Mouse (Mus musculus): ENCODE data around the gene Cuedc2.

Gene Cuedc2

DNA sequence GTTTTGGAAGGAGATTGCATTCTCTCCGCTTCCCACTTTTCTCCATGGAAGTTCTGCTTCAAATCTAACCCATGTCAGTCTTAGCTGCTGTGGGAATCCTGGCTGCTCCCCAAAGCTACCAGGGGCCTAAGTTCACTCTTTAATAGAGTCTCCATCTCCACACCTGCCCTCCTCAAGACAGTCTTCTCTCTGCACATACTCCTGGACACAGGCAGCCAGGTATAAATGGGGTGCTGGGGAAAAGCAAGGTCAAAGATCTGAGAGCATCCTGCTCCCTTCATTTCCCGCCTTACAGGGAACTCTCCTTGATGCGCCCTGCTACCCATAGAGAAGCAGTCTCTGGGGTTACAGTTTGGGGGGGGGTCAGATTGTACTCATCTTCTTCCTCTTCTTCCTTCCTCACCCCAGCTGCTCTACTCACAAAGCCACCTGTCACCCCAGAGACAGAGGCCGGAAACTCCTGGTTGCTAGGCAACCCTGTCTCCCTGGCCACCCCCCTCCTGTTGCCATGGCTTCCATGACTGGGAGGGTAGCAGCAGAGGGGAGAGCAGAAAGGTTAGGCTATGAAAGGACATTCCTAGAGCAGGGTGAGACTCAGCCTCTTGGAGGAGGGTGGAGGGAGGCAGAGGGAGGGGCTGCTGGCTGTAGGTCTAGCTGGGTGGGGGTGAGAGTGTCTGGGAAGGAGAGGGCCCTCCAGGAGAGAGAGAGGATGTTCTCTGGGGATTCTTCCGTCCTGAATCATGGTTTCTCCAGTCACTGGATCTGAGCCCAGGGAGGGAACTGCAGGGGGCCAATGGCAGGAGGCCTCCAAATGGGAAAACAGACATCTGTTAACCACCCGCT is 17.2 kb downstream of the Cuedc2 start:
- peak; percentile 62 for DNase-seq

DNA sequence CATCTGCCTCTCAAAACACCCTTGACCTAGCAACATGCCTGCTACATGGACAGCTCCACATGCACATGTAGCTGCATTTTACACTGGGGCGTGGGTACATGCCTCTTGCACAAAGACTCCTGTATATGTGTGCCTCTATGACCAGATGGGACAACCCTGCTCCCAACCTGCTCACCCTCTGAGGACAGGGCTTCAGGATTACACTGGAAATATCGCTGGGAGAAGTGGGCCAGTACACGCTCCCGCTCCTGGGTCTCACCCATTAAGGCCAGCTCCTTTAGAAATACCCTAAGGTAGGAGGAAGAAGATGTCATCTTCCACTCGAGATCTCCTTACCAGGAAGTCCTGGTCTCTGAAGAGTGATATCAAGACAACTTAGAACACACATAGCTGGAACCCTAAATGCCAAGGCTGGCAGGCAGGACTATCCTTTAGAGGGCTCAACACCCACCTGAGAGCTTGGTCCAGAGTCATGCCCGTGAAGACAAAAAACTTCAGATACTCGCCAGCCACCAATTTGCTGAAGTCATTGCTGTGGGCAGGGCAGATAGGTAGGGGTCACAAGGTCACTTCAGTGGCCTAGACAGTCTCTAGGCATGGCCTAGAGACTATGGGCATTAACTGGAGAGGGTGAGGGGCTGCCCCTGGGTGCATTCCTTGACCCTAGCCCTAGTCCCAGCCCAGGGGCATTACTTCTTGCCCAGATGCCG is 18.3 kb downstream of the Cuedc2 start:
- DNase-seq = peak; percentile 4

DNA sequence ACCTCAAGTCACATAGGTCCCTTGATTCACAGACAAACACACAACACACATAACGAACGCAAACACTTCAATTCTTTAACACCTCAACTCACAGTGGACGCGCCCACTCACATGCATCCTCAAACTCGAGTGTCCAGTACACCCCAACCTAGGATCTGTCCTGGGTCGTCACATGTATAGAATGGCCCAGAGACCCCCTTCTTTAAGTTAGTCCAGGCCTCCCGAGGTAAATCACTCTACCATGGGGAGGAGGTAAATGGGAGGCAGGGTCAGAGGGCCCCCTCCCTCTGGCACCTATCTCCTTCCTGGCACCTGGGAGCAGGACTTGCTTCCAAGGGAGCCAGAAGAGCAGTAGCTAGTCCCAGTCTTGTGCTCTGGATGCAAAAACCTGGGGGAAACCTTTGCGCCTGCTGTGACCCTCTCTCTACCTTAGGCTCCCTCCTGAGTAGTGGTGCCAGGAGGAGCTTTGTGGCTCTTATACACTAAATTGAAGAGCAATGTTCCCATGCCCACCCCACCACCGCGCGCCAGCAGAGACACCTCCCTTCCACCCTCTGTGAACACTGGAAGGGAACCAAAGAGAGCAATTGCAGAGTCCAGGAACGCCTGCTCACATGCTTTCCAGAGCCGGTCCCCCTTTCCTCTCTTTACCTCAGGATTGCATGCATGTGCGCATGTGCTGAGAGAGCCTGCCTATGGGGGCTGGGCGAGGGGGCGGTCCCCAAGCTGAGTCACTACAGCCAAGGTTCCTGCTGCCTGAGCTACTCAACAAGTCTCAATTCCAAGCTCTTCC is 19.7 kb downstream of the Cuedc2 start:
- peak; percentile 56 for DNase-seq

DNA sequence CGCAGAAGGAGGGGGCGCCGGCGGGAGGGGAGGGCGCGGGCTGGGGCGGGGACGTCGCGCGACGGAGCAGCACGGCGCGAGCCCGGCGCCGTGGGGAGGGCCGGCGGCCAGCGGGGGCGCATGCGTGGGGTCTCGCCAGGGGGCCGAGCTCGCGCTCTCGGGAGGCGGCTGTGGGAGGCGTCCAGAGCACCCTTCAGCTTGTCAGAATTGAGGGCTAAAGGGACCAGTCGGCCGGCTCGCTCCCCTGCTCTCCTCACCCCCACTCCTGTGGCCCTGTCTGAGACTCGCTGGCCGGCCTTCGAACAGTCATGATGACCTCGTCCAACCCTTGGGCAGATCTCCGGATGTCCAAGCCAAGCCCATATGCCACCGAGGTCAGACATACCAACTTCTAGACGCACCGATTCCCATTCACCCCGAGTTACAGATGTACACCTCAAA is 20.5 kb downstream of the Cuedc2 start:
- DNase-seq = peak; percentile 31

DNA sequence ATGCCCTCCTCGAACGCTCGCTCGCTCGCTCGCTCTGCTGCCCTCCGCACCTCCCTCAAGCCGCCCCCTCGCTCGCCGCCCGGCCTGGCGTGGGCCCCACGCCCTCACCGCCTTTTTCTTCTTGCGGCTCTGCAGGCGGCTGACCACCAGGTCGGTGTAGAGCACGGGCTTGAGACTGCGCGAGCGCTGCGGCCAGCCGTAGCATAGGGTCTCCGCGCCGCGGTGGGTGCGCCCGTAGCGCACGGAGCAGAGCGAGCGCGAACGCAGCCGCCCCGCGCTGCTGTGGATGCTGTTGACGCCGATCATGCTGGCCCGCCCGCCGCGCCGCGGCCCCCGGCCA is 21.0 kb downstream of the Cuedc2 start:
- peak; percentile 18 for DNase-seq

DNA sequence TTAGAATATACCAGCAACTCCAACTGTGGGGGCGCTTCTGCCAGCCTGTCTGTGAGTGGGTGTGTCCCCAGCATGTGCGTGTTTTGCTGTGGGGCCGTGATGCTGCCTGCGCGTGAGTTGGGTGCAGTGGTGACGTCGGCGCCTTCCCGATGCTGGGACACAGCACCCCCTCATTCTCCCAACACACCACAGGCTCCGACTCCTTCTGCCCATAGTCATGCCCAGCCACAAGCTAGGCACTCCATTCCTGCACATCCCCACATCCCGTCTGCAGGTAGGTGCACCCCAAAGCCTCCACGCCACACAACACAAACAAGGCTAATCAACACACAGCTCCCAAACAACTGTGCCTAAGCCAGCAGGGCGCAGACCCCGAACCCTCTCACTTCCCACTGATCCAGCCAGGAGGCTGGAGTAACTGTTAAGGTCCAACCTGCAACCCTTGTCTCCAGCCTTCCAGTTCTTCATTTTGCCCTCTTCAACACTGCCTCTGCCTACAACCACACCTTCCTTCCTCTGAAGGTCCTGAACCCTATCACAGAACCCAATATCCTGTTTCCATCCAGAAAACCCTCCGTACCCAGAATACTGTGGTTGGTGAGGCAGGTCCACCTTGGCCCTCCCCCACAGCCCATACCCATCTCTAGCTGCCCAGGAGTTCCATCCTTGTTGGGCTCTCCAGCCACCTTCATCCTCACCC is 21.5 kb downstream of the Cuedc2 start:
- DNase-seq = peak; percentile 13

DNA sequence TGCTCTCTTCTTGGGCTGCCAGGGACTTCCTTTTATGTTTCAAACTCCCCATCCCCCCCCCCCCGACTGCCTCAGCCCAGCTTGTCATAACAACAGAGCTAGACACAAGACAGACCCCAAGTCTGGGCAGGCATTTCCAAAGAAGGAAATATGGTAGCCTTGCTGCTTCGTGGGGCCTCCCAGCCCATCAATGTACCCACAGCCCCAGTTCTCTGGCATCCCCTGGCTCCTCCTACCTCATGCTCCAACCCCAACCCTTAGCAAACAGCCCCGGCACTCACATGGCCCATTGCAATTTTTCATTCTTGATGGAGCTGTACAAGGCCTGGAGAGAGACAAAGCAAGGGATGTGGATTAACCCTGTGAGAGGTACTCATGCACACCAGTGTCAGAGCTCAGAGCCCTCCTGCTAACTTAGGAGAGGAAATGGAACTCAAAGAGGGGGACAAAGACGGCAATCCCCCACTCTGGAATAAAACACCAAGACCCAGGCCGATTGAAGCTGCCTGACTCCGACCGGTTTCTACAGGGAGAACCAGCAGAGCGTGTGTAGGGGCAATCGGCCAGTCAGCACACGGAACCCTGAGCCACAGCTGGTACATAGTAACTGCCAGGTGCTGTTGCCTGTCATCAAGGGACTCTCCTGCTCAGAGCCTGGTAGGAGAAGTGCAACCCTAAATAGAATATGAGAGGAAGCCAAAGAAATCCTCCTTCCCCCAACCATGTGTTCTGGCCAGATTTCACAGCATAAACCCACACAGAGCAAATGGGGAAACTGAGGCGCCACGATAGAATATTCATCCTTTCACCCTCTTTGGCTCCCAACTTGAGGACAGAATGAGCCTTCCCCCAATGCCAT is 22.5 kb downstream of the Cuedc2 start:
- DNase-seq = no peak

DNA sequence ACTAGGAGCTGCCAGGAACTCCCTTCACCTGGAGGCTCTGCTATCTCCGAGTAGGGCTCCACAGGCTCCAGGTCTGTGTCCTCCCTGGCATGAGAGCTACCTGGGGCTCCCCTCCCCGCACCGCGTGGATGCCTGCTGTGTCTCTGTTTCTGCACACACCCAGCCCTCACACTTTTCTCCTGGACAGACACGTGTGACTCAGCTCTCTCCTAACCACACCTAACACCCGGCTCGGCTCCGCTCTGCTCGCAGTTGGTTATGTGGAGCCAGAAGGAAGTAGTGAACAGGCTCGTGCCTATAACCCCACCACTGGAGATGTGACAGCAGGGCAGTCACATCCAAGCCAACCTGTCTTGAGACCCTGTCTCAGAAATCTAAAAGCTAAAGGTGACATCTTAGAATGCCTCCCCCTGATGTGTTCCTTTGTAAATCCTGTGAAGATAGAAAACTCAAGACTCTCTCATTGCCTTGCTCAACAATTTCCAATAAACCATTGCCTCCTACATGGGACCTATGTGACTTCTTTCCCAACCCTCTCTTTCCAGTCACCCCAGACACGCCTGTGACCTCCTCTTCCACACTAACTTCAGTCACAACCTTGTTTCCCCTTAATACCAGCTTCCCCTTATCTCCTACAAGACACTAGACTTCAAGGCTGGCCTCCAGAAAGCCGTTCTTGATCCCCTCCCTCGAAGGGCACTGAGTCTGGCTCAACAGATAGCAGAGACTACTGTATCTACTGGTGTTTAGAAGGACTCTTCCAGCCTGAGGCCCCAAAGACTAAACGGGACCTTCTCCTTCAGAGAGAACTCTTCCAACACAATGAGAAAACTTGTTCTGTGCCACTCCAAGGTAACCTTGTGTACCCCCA is 23.4 kb downstream of the Cuedc2 start:
- peak; percentile 16 for DNase-seq

DNA sequence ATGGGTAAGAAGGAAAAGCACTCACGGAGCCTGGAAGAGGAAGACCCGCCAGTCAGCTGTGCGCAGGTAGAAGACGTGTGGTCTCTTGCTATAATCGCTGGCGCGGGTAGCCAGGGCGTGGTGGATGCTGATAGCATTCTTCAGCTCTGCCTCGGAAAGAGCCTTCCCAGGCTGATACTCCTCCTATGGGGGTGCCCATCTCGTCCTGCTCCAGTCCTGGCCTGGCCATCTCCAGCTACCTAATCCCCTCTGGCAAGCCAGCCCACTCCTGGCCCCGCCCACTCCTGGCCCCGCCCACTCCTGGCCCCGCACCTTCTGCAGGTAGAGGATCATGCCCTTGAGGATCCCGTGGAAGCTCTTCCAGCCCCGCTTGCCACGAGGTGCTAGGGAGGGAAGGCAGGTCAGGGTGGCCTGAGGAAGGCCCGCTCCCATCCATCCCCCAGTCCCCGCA is 24.3 kb downstream of the Cuedc2 start:
- peak; percentile 54 for DNase-seq

DNA sequence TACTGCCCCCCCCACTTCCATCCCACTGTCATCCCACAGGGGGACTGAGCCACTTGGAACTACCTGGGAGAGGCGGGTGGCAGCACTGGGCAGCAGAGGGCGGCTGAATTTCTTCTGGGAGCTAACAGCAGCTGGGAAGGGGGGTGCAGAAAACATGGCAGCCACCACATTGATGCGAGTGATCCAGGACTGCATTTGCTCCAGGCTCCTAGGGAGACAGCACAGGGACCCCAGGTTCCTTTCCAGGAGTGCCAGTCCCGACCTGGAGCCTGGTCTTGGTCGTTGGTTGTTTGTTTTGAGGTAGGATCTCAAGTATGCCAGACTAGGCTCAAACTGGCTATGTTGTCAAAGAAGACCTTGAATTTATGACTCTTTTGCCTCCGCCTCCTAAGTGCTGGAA is 24.9 kb downstream of the Cuedc2 start:
- DNase-seq = no peak

DNA sequence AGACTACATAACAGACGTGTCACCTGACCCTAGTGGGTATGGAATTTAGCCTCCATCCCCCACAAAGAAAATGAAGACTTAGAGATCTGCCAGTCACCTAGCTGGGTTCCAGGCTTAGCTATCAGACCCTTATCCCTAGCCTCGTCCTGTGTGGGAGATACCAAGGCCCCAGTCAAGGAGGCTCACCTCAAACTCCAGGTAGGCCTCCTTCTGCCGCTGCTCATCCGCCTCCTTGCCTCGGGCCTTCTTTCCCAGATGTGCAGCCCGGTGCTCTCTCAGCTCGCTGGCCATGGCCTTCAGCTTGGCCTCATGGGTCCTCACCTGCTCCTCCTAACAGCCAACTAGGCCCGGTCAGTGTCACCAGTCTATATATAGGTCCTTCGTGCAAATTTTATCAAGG is 25.4 kb downstream of the Cuedc2 start:
- DNase-seq = no peak

DNA sequence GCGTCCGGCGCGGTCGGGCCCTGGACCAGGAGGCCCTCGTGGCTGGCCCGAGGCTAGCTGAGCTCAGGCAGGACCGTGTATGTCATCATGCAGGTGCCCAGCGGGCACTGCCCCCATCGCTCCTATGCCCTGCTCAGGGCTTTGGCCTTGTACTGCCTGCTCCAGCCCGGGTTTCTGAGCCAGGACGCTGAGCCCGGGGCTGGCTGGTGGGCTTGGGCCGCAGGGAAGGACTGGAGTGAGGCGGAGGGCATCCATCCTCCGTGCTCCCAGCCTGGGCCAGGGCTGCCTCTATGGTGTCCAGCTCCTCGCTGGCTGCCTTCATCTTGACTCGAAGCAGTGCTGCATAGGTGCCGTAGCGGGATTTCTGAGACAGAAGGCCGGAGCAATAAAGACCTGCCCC is 25.9 kb downstream of the Cuedc2 start:
- peak; percentile 9 for DNase-seq

DNA sequence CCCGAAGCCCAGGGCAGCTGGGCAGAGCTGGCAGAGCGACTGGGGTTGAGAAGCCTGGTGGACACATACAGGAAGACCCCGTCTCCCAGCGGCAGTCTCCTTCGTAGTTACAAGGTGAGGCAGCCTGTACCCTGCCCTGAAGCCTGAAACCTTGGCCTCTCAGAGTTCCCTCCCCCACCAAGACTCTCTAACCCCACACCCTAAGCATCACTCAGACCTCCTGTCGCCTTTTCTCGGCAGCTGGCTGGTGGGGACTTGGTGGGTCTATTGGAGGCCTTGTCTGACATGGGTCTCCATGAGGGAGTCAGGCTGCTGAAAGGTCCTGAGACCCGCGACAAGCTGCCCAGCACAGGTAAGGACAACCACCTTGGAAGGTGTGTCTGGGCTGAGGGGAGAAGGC is 27.2 kb downstream of the Cuedc2 start:
- DNase-seq = no peak

DNA sequence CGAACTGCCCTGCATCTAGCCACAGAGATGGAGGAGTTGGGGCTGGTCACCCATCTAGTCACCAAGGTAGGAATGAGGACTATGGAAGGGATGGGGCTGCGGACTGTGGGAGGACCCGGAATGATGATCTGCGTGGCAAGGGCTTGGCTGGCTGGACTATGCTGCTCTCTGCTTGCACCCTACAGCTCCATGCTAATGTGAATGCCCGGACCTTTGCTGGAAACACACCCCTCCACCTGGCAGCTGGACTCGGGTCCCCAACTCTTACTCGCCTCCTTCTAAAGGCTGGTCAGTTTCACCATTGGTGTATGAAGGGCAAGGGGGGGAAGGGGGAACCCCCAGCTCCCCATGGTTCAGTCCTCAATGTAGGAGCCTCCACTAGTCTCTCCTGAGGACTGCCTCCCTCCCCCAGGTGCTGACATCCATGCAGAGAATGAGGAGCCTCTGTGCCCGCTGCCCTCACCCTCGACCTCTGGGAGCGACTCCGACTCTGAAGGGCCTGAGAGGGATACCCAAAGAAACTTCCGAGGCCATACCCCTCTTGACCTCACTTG is 28.1 kb downstream of the Cuedc2 start:
- DNase-seq = peak; percentile 7

DNA sequence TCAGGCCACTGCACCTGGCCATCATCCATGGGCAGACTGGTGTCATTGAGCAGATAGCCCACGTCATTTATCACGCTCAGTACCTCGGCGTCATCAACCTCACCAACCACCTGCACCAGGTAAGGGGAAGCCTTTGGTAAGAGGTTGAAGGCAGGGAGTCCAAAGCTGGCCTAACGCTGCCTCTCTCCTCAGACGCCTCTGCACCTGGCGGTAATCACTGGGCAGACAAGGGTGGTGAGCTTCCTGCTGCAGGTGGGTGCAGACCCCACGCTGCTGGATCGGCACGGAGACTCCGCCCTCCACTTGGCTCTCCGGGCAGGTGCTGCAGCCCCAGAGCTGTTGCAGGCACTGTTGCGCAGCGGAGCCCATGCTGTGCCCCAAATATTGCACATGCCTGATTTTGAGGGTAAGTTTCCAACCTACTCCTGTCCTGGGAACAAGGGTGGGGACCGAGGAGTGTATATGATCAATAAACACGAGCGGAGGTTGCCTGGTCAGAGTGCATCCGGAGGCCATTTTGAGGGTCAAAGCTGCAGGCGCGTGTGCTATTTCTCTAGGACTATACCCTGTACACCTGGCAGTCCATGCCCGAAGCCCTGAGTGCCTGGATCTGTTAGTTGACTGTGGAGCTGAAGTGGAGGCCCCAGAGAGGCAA is 28.7 kb downstream of the Cuedc2 start:
- peak; percentile 18 for DNase-seq

DNA sequence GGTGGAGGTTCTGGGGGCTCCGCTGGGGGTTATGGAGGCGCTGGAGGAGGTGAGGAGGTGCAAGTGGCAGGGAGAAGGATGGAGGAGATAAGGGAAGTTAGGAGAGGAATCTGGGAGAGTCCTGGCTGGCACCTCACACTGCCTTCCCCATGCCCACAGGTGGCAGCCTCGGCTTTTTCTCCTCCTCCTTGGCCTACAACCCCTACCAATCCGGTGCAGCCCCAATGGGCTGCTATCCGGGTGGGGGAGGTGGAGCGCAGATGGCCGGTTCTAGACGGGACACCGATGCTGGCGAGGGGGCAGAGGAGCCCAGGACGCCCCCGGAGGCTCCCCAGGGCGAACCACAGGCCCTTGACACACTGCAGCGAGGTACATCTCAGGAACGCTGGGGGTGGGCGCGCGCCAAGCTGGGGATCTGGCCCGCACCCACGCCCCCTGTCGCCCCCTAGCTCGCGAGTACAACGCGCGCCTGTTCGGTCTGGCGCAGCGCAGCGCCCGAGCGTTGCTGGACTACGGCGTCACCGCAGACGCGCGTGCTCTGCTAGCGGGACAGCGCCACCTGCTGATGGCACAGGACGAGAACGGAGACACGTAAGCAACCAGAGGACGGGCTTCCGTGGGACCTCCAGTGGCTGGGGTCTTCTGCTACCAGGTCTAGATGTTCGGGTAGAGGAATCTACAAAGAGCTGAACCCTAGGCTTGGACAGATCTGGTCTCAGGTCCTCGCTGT is 29.6 kb downstream of the Cuedc2 start:
- peak; percentile 97 for DNase-seq

DNA sequence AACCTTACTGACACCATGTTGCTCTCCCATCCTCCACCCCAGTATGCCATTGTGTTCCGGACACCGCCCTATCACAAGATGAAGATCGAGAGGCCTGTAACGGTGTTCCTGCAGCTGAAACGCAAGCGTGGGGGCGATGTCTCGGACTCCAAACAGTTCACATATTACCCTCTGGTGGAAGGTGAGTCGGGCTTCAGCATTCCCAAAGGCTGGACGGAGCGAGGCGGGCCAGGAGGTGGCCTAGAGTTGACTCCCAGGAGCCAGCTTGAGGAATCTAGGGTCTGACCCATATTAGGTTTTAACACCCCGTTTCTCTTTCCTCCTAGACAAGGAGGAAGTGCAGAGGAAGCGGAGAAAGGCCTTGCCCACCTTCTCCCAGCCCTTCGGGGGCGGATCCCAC is 30.2 kb downstream of the Cuedc2 start:
- peak; percentile 19 for DNase-seq

DNA sequence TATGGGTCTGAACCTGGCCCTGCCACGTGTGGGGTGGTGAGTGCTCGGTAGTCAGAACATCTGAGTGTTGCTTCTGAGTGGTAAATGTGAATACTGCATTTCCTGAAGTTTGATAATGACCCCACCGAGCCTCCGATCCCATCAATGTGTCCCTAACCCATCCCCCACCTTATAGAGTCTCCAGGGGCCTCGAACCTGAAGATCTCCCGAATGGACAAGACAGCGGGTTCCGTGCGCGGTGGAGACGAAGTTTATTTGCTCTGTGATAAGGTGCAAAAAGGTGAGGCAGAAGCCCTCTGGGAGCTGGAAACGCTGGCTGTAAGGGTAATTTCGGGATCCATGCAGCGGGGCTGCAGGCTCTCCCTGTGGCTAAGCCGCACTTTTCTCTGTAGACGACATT is 30.7 kb downstream of the Cuedc2 start:
- peak; percentile 8 for DNase-seq

DNA sequence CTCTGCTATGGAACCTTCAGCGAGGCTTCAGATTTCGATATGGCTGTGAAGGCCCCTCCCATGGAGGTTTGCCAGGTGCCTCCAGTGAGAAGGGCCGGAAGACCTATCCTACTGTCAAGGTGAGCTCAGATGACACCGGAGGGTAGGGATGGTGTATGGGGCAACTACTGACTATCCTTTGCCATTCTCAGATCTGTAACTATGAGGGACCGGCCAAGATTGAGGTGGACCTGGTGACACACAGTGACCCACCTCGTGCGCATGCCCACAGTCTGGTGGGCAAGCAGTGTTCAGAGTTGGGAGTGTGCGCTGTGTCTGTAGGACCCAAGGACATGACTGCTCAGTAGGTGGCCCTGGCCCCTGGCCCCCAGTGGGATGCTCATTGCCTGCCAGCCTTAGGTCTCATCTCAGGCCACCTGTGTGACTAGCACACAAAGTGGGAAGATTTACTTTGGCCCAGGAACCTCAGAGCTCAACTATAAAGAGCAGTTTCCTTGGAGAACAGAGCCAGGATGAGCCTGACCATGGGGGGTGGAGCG is 31.7 kb downstream of the Cuedc2 start:
- DNase-seq = peak; percentile 8
